Mouse (Mus musculus): ENCODE measurements at regions not wholly inside any gene's neighbourhood (a gene's known extent, or its start where the extent isn't known, plus 50 kb on each side); places are given as distances from the start of the nearest gene placed in this dataset.
A peak's percentile ranks its signal among the peaks of the same experiment; 100 is the strongest.

- DNase-seq (ENCODE audit: low spot score), result no peak
Measured at GRCm38 (mm10) chr12:97529556-97529955, 729.7 kb downstream of the Galc start.

GRCm38 (mm10) chr12:97525931-97526330, 733.3 kb downstream of the Galc start:
- DNase-seq (ENCODE audit: low spot score), result no peak

GRCm38 (mm10) chr12:97519834-97520489, 739.3 kb downstream of the Galc start:
- DNase-seq (ENCODE audit: low spot score), result no peak

- no peak for DNase-seq (ENCODE audit: low spot score)
Measured at GRCm38 (mm10) chr12:97517534-97517933, 741.7 kb downstream of the Galc start.

- no peak for DNase-seq (ENCODE audit: low spot score)
Measured at GRCm38 (mm10) chr12:97515805-97516204, 743.5 kb downstream of the Galc start.

GRCm38 (mm10) chr12:97511866-97512265, 747.4 kb downstream of the Galc start:
- no peak for DNase-seq (ENCODE audit: low spot score)

- no peak for DNase-seq (ENCODE audit: low spot score)
Measured at GRCm38 (mm10) chr12:97501441-97501840, 757.8 kb downstream of the Galc start.

GRCm38 (mm10) chr12:97483559-97483958, 775.7 kb downstream of the Galc start:
- no peak for DNase-seq (ENCODE audit: low spot score)

GRCm38 (mm10) chr12:97476466-97477250, 782.6 kb downstream of the Galc start:
- DNase-seq (ENCODE audit: low spot score), result no peak

GRCm38 (mm10) chr12:97475751-97476150, 783.5 kb downstream of the Galc start:
- no peak for DNase-seq (ENCODE audit: low spot score)

- DNase-seq (ENCODE audit: low spot score), result no peak
Measured at GRCm38 (mm10) chr12:97469183-97469582, 790.1 kb downstream of the Galc start.

GRCm38 (mm10) chr12:97436141-97436540, 823.1 kb downstream of the Galc start:
- no peak for DNase-seq (ENCODE audit: low spot score)

GRCm38 (mm10) chr12:97434021-97434420, 825.2 kb downstream of the Galc start:
- DNase-seq (ENCODE audit: low spot score), result no peak

- no peak for DNase-seq (ENCODE audit: low spot score)
Measured at GRCm38 (mm10) chr12:97432704-97433103, 826.6 kb downstream of the Galc start.

- no peak for DNase-seq (ENCODE audit: low spot score)
Measured at GRCm38 (mm10) chr12:97428252-97428651, 831.0 kb downstream of the Galc start.

- no peak for DNase-seq (ENCODE audit: low spot score)
Measured at GRCm38 (mm10) chr12:97424726-97425125, 834.5 kb downstream of the Galc start.

- DNase-seq (ENCODE audit: low spot score), result no peak
Measured at GRCm38 (mm10) chr12:97403440-97403839, 855.8 kb downstream of the Galc start.

GRCm38 (mm10) chr12:97402412-97403396, 856.6 kb downstream of the Galc start:
- DNase-seq (ENCODE audit: low spot score), result no peak

GRCm38 (mm10) chr12:97398582-97398945, 860.7 kb downstream of the Galc start:
- no peak for DNase-seq (ENCODE audit: low spot score)

- no peak for DNase-seq (ENCODE audit: low spot score)
Measured at GRCm38 (mm10) chr12:97397850-97398581, 861.2 kb downstream of the Galc start.

- no peak for DNase-seq (ENCODE audit: low spot score)
Measured at GRCm38 (mm10) chr12:97361804-97362203, 897.5 kb downstream of the Galc start.

- peak; percentile 42 for DNase-seq (ENCODE audit: low spot score)
Measured at GRCm38 (mm10) chr12:97360656-97361055, 898.6 kb downstream of the Galc start.

Data from layer of hippocampus, adult 9-10 months (tissue).